Mouse (Mus musculus) gastrocnemius, postnatal 14 days (tissue): ENCODE measurements around the gene Il21. TPM values are rescaled to one million over a fixed set of nuclear protein-coding genes. Genes with fewer than 3 reads are reported as not detected.

ENCODE experiments used
- DNase-seq: peaks from one replicate; pipeline ENCODE4 v3.0.0; 2021; ENCODE audit warnings: mixed read lengths
- intact Hi-C: fragments of 180-260 bp; cut with DNase I; formaldehyde crosslinking; loops from one replicate; pipeline ENCODE4 v1.15.1; 2025; ENCODE audit warnings: low total_unique reads
- microRNA-seq, 2 experiments: library from miRNA; unstranded; fragments of <30 nt; microRNA quantifications; one replicate each; pipeline ENCODE4 v1.2.0; 2021
- total RNA-seq, 2 experiments: library from RNA; stranded (reverse); gene quantifications; 2 replicates each; pipeline ENCODE4 v1.2.3; 2021

Gene Il21
- total RNA-seq, 2 experiments from 2014 or later: not detected

- no peak for DNase-seq
- intact Hi-C loops: loop anchor here (10.0 kb wide), 1 partner anchor 147 kb away; no protein-coding TSS in a partner anchor
These were observed 31.1 kb downstream of the Il21 start for GRCm38 (mm10) chr3:37201122-37201916.

- DNase-seq: no peak
- intact Hi-C loops: no loop called here
These were observed 34.1 kb downstream of the Il21 start for GRCm38 (mm10) chr3:37198302-37198701.

GRCm38 (mm10) chr3:37191953-37192352 is 40.5 kb downstream of the Il21 start:
- no peak for DNase-seq
- intact Hi-C loops: no loop called here

GRCm38 (mm10) chr3:37185534-37185933 is 46.9 kb downstream of the Il21 start:
- no peak for DNase-seq
- intact Hi-C loops: no loop called here

GRCm38 (mm10) chr3:37182415-37183269 is 49.8 kb downstream of the Il21 start:
- intact Hi-C loops: no loop called here
- DNase-seq: peak; percentile 40

GRCm38 (mm10) chr3:37181041-37181440 is 51.4 kb downstream of the Il21 start:
- intact Hi-C loops: no loop called here
- DNase-seq: no peak

GRCm38 (mm10) chr3:37180039-37180743 is 52.2 kb downstream of the Il21 start:
- intact Hi-C loops: no loop called here
- no peak for DNase-seq

- no peak for DNase-seq
- intact Hi-C loops: no loop called here
These were observed 53.0 kb downstream of the Il21 start for GRCm38 (mm10) chr3:37179472-37179871.

GRCm38 (mm10) chr3:37174711-37175572 is 57.5 kb downstream of the Il21 start:
- intact Hi-C loops: no loop called here
- no peak for DNase-seq

- no peak for DNase-seq
- intact Hi-C loops: no loop called here
These were observed 59.2 kb downstream of the Il21 start for GRCm38 (mm10) chr3:37173285-37173684.

Small RNA genes within 50 kb of the gene (microRNA-seq; reads per million reads assigned to microRNA genes)
- 0 reads per million in 2 experiments for gene Gm24169

Other genes starting within 250 kb of the Il21 start
- gene Adad1, start 169.1 kb downstream of the Il21 start, total RNA-seq: not detected
- gene Il2, start 106.7 kb downstream of the Il21 start, total RNA-seq: not detected
- gene Bbs12, start 79.9 kb upstream of the Il21 start, total RNA-seq: under 1 TPM; 0.53 to 0.78 TPM
- under 1 TPM; 0.29 to 0.57 TPM for gene Cetn4, start 80.1 kb upstream of the Il21 start, total RNA-seq
- 10 to 100 TPM in 1 of 2 experiments, 1 to 10 TPM in 1; 8.1 to 10.9 TPM for gene Fgf2, start 115.7 kb upstream of the Il21 start, total RNA-seq
- 10 to 100 TPM; 10.9 to 12.9 TPM for gene Spata5, start 187.3 kb upstream of the Il21 start, total RNA-seq
- 10 to 100 TPM; 21.5 to 26.8 TPM for gene Nudt6, start 187.6 kb upstream of the Il21 start, total RNA-seq